Mouse (Mus musculus) brain, embryonic 14.5 days (tissue): ENCODE measurements at regions not wholly inside any gene's neighbourhood (a gene's known extent, or its start where the extent isn't known, plus 50 kb on each side); places are given as distances from the start of the nearest gene placed in this dataset.

ENCODE experiments used
- CTCF ChIP-seq: fragments of 200-500 bp; IDR thresholded peaks from 2 replicates; pipeline ENCODE4 v1.5.1; 2012; ENCODE audit warnings: inconsistent platforms, mild to moderate bottlenecking, moderate library complexity, borderline replicate concordance; ENCODE audit not compliant: insufficient read depth, insufficient read length; ENCODE audit errors: extremely low read depth
- POLR2A ChIP-seq: fragments of 200-500 bp; IDR thresholded peaks from 2 replicates; pipeline ENCODE4 v1.6.1; 2012; ENCODE audit warnings: mild to moderate bottlenecking, inconsistent platforms, borderline replicate concordance; ENCODE audit not compliant: poor library complexity, insufficient read depth, insufficient read length, severe bottlenecking; ENCODE audit errors: extremely low read depth

GRCm38 (mm10) chr13:83143316-83143715, 360.5 kb upstream of the Mef2c start:
- no peak for TF ChIP-seq CTCF
- no peak for TF ChIP-seq POLR2A
